ENCODE assay signal across 8 mouse cellular contexts in the genomic region with DNA sequence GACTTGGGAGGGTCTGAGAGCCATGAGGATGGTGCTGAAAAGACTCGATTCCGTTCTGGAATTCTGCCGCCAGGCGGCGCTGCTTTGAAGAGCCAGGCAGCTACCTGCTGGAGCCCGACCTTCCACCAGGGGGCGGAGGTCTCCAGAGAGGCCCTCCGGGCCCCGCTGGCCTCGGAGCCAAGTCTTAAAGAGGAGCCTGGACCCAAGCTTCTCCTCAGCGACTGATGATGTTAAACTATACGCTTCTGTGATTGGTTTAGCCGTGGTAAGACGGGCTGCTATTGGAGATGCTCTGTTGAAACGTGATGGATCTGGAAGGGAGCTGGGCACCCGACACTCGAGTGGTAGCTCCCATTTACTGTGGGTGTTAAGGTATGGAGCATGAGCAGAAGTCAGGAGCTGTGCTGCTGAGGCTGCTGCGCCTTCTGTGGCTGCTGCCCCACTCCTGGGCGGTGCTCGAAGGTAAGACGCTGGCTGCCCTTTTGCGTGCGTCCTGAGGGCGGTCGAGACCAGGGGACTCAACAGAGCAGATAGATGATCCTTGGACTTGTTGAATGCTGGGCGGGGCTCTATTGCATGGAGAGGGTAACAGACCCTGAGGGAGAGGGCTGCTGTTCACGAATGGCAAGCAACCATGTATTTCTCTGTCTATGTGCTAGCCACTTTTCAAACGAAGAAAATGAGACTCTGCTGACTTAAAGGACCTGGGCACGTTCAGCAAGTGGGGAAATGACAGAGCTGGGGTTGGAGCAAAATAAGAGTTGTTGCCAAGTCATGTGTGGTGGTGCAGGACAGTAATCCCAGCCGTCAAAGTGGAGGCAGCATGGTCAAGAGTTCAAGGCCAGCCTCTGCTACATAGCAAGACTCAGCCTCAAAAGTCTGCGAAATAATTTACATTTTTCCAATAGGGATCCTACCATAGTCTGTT. TPM values are rescaled to one million over a fixed set of nuclear protein-coding genes. Genes with fewer than 3 reads are reported as not detected.
DNase-seq lines count a peak whose midpoint lies in the region; ATAC-seq lines count a peak whose summit lies in the region.

No protein-coding gene starts in this region.

- peak; percentile 99 for DNase-seq in adipocyte (ENCODE audit: low spot score)
- DNase-seq in embryo, embryonic 10 days (ENCODE audit: low spot score) = peak; percentile 95
- DNase-seq in gastrocnemius, postnatal 10 days = peak; percentile 100
- DNase-seq in left cerebral cortex, postnatal 10 days (ENCODE audit: extremely low spot score in 1 of 2, low spot score in 2 of 2) = peak; percentile 97 to 98
- DNase-seq in right cerebral cortex, postnatal 25 days = peak; percentile 95
- peak; percentile 97 to 99 for DNase-seq in urinary bladder, postnatal 4 days (ENCODE audit: low spot score in 2 of 2)

- peak; percentile 100 for ATAC-seq in inflammation-experienced regulatory T-cells, adult 6 months
- peak; percentile 97 for ATAC-seq in megakaryocyte-erythroid progenitor cell, adult 5-6 weeks (replicated peaks; ENCODE audit: low FRiP score, low TSS enrichment, poor library complexity, severe bottlenecking)

- intact Hi-C loops in left cerebral cortex, postnatal 10 days (cut with DNase I) = no loop called here

RNA-seq across cellular contexts. Expression of a gene that starts 7.5 kb away (rescaled TPM):
- under 1 TPM; 0.25 to 0.61 TPM for total RNA-seq in gastrocnemius, postnatal 10 days (2021)
- 10 to 100 TPM in 2 of 3 experiments, 1 to 10 TPM in 1; 9.2 to 14.4 (median 11.3) TPM for polyA plus RNA-seq in inflammation-experienced regulatory T-cells, adult 6 months (2017; shearing (Covaris generic))
- 1 to 10 TPM in 1 of 2 experiments, under 1 TPM in 1; 0.99 to 1.4 TPM for total RNA-seq in left cerebral cortex, postnatal 10 days (2021)
- total RNA-seq in megakaryocyte-erythroid progenitor cell, adult 5-6 weeks (2014; fragmentation: Nextera tagmentation) = 0.81 and 2.9 TPM in 2 replicates
- total RNA-seq in megakaryocyte-erythroid progenitor cell, adult 5-6 weeks (2017) = not detected in 2 replicates

RNA-seq across cellular contexts. Expression of a gene that starts 13.1 kb away (rescaled TPM):
- total RNA-seq in gastrocnemius, postnatal 10 days (2021) = 100 to 1,000 TPM in 1 of 2 experiments, 10 to 100 TPM in 1; 91.9 to 114 TPM
- polyA plus RNA-seq in inflammation-experienced regulatory T-cells, adult 6 months (2017; shearing (Covaris generic)) = 100 to 1,000 TPM; 115 to 154 (median 144) TPM
- total RNA-seq in left cerebral cortex, postnatal 10 days (2021) = 100 to 1,000 TPM; 266 to 271 TPM
- 173 and 198 TPM in 2 replicates for total RNA-seq in megakaryocyte-erythroid progenitor cell, adult 5-6 weeks (2014; fragmentation: Nextera tagmentation)
- 312 and 511 TPM in 2 replicates for total RNA-seq in megakaryocyte-erythroid progenitor cell, adult 5-6 weeks (2017)

RNA-seq across cellular contexts. Expression of a gene that starts 16.2 kb away (rescaled TPM):
- 1 to 10 TPM; 4.6 to 6.1 TPM for total RNA-seq in gastrocnemius, postnatal 10 days (2021)
- polyA plus RNA-seq in inflammation-experienced regulatory T-cells, adult 6 months (2017; shearing (Covaris generic)) = 100 to 1,000 TPM in 2 of 3 experiments, 10 to 100 TPM in 1; 75.8 to 241 (median 198) TPM
- 10 to 100 TPM; 26.6 to 27.7 TPM for total RNA-seq in left cerebral cortex, postnatal 10 days (2021)
- 26.4 and 41.6 TPM in 2 replicates for total RNA-seq in megakaryocyte-erythroid progenitor cell, adult 5-6 weeks (2014; fragmentation: Nextera tagmentation)
- 35.0 and 36.7 TPM in 2 replicates for total RNA-seq in megakaryocyte-erythroid progenitor cell, adult 5-6 weeks (2017)

RNA-seq across cellular contexts. Expression of a gene that starts 17.3 kb away (rescaled TPM):
- 1 to 10 TPM; 1.4 to 1.8 TPM for total RNA-seq in gastrocnemius, postnatal 10 days (2021)
- 1 to 10 TPM; 2.3 to 5.0 (median 4.5) TPM for polyA plus RNA-seq in inflammation-experienced regulatory T-cells, adult 6 months (2017; shearing (Covaris generic))
- total RNA-seq in left cerebral cortex, postnatal 10 days (2021) = 1 to 10 TPM; 1.2 to 1.8 TPM
- total RNA-seq in megakaryocyte-erythroid progenitor cell, adult 5-6 weeks (2014; fragmentation: Nextera tagmentation) = 3.8 and 9.1 TPM in 2 replicates
- 10.1 and 22.9 TPM in 2 replicates for total RNA-seq in megakaryocyte-erythroid progenitor cell, adult 5-6 weeks (2017)

RNA-seq across cellular contexts. Expression of a gene that starts 43.4 kb away (rescaled TPM):
- total RNA-seq in gastrocnemius, postnatal 10 days (2021) = not detected
- polyA plus RNA-seq in inflammation-experienced regulatory T-cells, adult 6 months (2017; shearing (Covaris generic)) = 10 to 100 TPM; 14.3 to 81.2 (median 53.9) TPM
- under 1 TPM in 1 of 2 experiments, not detected in 1; 0.55 TPM for total RNA-seq in left cerebral cortex, postnatal 10 days (2021)
- 6.2 and 15.1 TPM in 2 replicates for total RNA-seq in megakaryocyte-erythroid progenitor cell, adult 5-6 weeks (2014; fragmentation: Nextera tagmentation)
- 0.75 and 5.8 TPM in 2 replicates for total RNA-seq in megakaryocyte-erythroid progenitor cell, adult 5-6 weeks (2017)

Comparison
In these comparisons a context has a peak if more than half of its experiments do, and no peak if none do; other contexts are left out.
1. Peak in every context shown above with its lines: DNase-seq and ATAC-seq.